Mouse (Mus musculus) liver, adult 2 months (tissue): ENCODE data around the gene Baz2b. TPM values are rescaled to one million over a fixed set of nuclear protein-coding genes. Genes with fewer than 3 reads are reported as not detected.

Experiments
- DNase-seq: peaks from one replicate; pipeline ENCODE4 v3.0.0-alpha.2; 2011; ENCODE audit warnings: low read depth, low spot score; ENCODE audit errors: extremely low read depth
- H3K27ac ChIP-seq: fragments of 200-500 bp; replicated peaks from 2 replicates; pipeline ENCODE4 v1.5.1; 2012; ENCODE audit warnings: low read depth, mild to moderate bottlenecking, control low read depth, inconsistent platforms, low read length; ENCODE audit not compliant: insufficient read depth
- H3K27me3 ChIP-seq: fragments of 200-500 bp; 2 replicates; pipeline ENCODE4 v1.6.1; 2012; ENCODE audit warnings: mild to moderate bottlenecking, moderate library complexity, low read length, inconsistent platforms; ENCODE audit not compliant: control insufficient read depth, insufficient read depth
- H3K36me3 ChIP-seq: fragments of 200-500 bp; 2 replicates; pipeline ENCODE4 v1.6.1; 2012; ENCODE audit warnings: low read length, inconsistent platforms; ENCODE audit not compliant: control insufficient read depth, insufficient read depth
- H3K4me1 ChIP-seq: fragments of 200-500 bp; 2 replicates; pipeline ENCODE4 v1.6.1; 2011; ENCODE audit warnings: low read length; ENCODE audit not compliant: control insufficient read depth, insufficient read depth
- H3K4me3 ChIP-seq: fragments of 200-500 bp; 2 replicates; pipeline ENCODE4 v1.5.1; 2011; ENCODE audit warnings: low read depth, mild to moderate bottlenecking, control low read depth, low read length, moderate library complexity; ENCODE audit not compliant: insufficient read depth
- H3K79me2 ChIP-seq: fragments of 200-500 bp; 2 replicates; pipeline ENCODE4 v1.6.1; 2012; ENCODE audit warnings: inconsistent platforms, mild to moderate bottlenecking, low read length, moderate library complexity; ENCODE audit not compliant: control insufficient read depth, insufficient read depth
- H3K9ac ChIP-seq: fragments of 200-500 bp; 2 replicates; pipeline ENCODE4 v1.6.1; 2012; ENCODE audit warnings: low read depth, mild to moderate bottlenecking, control low read depth, inconsistent platforms, low read length
- CTCF ChIP-seq: fragments of 200-500 bp; IDR thresholded peaks from 2 replicates; pipeline ENCODE4 v1.5.1; 2011; ENCODE audit warnings: low read depth, low read length, control low read depth
- POLR2A ChIP-seq: fragments of 200-500 bp; IDR thresholded peaks from 2 replicates; pipeline ENCODE4 v1.6.1; 2011; ENCODE audit warnings: low read length, control low read depth; ENCODE audit not compliant: insufficient read depth; ENCODE audit errors: extremely low read depth
- WGBS: fragments of 180-500 bp; shearing (Covaris S2); methylation state at CpG from one replicate; pipeline ENCODE4 v1.1.7; 2018; 5-methylcytosine and 5-hydroxymethylcytosine counted together
- polyA plus RNA-seq: library from polyadenylated mRNA; depleted of rRNA; stranded (reverse); fragments of >200 nt; gene quantifications from 2 replicates; pipeline ENCODE4 v1.2.3, GENCODE M21; 2012
- total RNA-seq: library from RNA; depleted of rRNA; stranded (reverse); fragments of >200 nt; gene quantifications from 2 replicates; pipeline ENCODE4 v1.2.3, GENCODE M21; 2014

Baz2b gene
- total and polyA plus RNA-seq, 2 experiments, result 4.8 to 23.5 TPM

GRCm38 (mm10) chr2:60123911-60124647 is 85.6 kb downstream of the Baz2b start:
- no peaks in the 10 kb centered on the region for H3K27me3 ChIP-seq
- peak overlapping the region; percentile 98 for H3K27ac ChIP-seq
- peak overlapping the region; percentile 98 for H3K4me3 ChIP-seq
- DNase-seq, result peak; percentile 59
- H3K4me1 ChIP-seq, result peaks cover 10% of the 10 kb centered on the region; the same call in 1 of the 2 replicates
- no peaks in the 10 kb centered on the region for H3K36me3 ChIP-seq
- WGBS, result 3% methylated on average over 13 of the region's 13 CpGs
- no peak for TF ChIP-seq POLR2A
- H3K9ac ChIP-seq, result peak overlapping the region; percentile 100
- H3K79me2 ChIP-seq, result peaks cover 7% of the 10 kb centered on the region; the same call in 1 of the 2 replicates

- Histone ChIP-seq H3K4me1 (peaks cover 10% of the 10 kb centered on the region; the same call in 1 of the 2 replicates), H3K27me3 (no peaks in the 10 kb centered on the region), H3K9ac (no peak overlapping the region), H3K36me3 (no peaks in the 10 kb centered on the region), H3K4me3 (no peak overlapping the region; the same call in 1 of the 2 replicates), H3K79me2 (peaks cover 10% of the 10 kb centered on the region; the same call in 1 of the 2 replicates), H3K27ac (no peak overlapping the region)
- peak; percentile 59 for DNase-seq
- WGBS, result 16% methylated on average over 6 of the region's 6 CpGs
- TF ChIP-seq POLR2A (no peak), CTCF (no peak)
Measured at GRCm38 (mm10) chr2:60123061-60123874, 86.4 kb downstream of the Baz2b start.

GRCm38 (mm10) chr2:60122188-60122587 is 87.5 kb downstream of the Baz2b start:
- no peaks in the 10 kb centered on the region for H3K36me3 ChIP-seq
- 59% methylated on average over 2 of the region's 2 CpGs for WGBS
- H3K79me2 ChIP-seq, result peaks cover 16% of the 10 kb centered on the region; the same call in 1 of the 2 replicates
- no peaks in the 10 kb centered on the region for H3K27me3 ChIP-seq
- H3K9ac ChIP-seq, result no peak overlapping the region
- H3K4me1 ChIP-seq, result peaks cover 10% of the 10 kb centered on the region; the same call in 1 of the 2 replicates
- TF ChIP-seq POLR2A, result no peak
- no peak for TF ChIP-seq CTCF
- H3K27ac ChIP-seq, result no peak overlapping the region
- DNase-seq, result peak; percentile 24
- H3K4me3 ChIP-seq, result no peak overlapping the region

- Histone ChIP-seq H3K4me3 (no peak overlapping the region), H3K79me2 (peaks cover 27% of the 10 kb centered on the region; the same call in 1 of the 2 replicates), H3K36me3 (no peaks in the 10 kb centered on the region), H3K27ac (no peak overlapping the region), H3K4me1 (peaks cover 10% of the 10 kb centered on the region; the same call in 1 of the 2 replicates), H3K27me3 (no peaks in the 10 kb centered on the region), H3K9ac (no peak overlapping the region)
- DNase-seq, result no peak
- WGBS, result 77% methylated on average over 2 of the region's 2 CpGs
- TF ChIP-seq POLR2A, result no peak
- no peak for TF ChIP-seq CTCF
Measured at GRCm38 (mm10) chr2:60120681-60121080, 89.0 kb downstream of the Baz2b start.

GRCm38 (mm10) chr2:60118684-60119558 is 90.7 kb downstream of the Baz2b start:
- DNase-seq, result peak; percentile 43
- WGBS, result 43% methylated on average over 10 of the region's 10 CpGs
- H3K27ac ChIP-seq, result no peak overlapping the region
- H3K79me2 ChIP-seq, result peaks cover 36% of the 10 kb centered on the region; the same call in 1 of the 2 replicates
- H3K4me3 ChIP-seq, result no peak overlapping the region
- peaks cover 10% of the 10 kb centered on the region for H3K4me1 ChIP-seq
- no peak overlapping the region for H3K9ac ChIP-seq
- H3K36me3 ChIP-seq, result no peaks in the 10 kb centered on the region
- TF ChIP-seq CTCF (no peak), POLR2A (no peak)
- H3K27me3 ChIP-seq, result no peaks in the 10 kb centered on the region
